Mouse (Mus musculus): Measurements from ENCODE around the gene Gpr143. TPM values are rescaled to one million over a fixed set of nuclear protein-coding genes. Genes with fewer than 3 reads are reported as not detected.

The Gpr143 gene
- 0.15 TPM in 1 of 2 replicates, not detected in the other for polyA plus RNA-seq (2016; fragmentation: Nextera tagmentation; extraction: Ambion mirVana)

- Histone ChIP-seq H3K9me3 (no peaks in the 10 kb centered on the region), H3K4me1 (no peaks in the 10 kb centered on the region), H3K4me2 (peak within 1 kb of the TSS; percentile 46), H3K27ac (no peak within 1 kb of the TSS), H3K4me3 (replicated peaks) (peak within 1 kb of the TSS; percentile 21), H3K27me3 (peaks cover 34% of the 10 kb centered on the region), H3K9ac (no peak within 1 kb of the TSS), H3K36me3 (replicated peaks) (no peaks in the 10 kb centered on the region)
- ATAC-seq (ENCODE audit: low FRiP score) = 0 out of 2 replicates have a peak, but pooled peaks have one; percentile 23
- WGBS = 23% methylated on average over 26 of the region's 26 CpGs
These were observed at the start of gene Gpr143 for GRCm38 (mm10) chrX:152781720-152782403. Gene Gpr143 (plus strand): TSS chrX:152781921.

- Histone ChIP-seq H3K27ac (no peak overlapping the region), H3K36me3 (replicated peaks) (no peaks in the 10 kb centered on the region), H3K4me1 (no peaks in the 10 kb centered on the region), H3K9ac (no peak overlapping the region), H3K4me2 (no peak overlapping the region), H3K27me3 (peaks cover 33% of the 10 kb centered on the region), H3K9me3 (no peaks in the 10 kb centered on the region), H3K4me3 (replicated peaks) (no peak overlapping the region)
- ATAC-seq (ENCODE audit: low FRiP score) = no peak
These were observed 46.4 kb upstream of the Gpr143 start for GRCm38 (mm10) chrX:152735283-152735682.

- H3K36me3 ChIP-seq (replicated peaks) = no peaks in the 10 kb centered on the region
- H3K9me3 ChIP-seq = no peaks in the 10 kb centered on the region
- H3K4me2 ChIP-seq = no peak overlapping the region
- H3K4me1 ChIP-seq = no peaks in the 10 kb centered on the region
- no peak overlapping the region for H3K9ac ChIP-seq
- peaks cover 32% of the 10 kb centered on the region for H3K27me3 ChIP-seq
- no peak overlapping the region for H3K4me3 ChIP-seq (replicated peaks)
- no peak overlapping the region for H3K27ac ChIP-seq
- 61% methylated on average over 2 of the region's 2 CpGs for WGBS
- no peak for ATAC-seq (ENCODE audit: low FRiP score)
These were observed 43.5 kb upstream of the Gpr143 start for GRCm38 (mm10) chrX:152738191-152738590.

GRCm38 (mm10) chrX:152738759-152739368, 42.9 kb upstream of the Gpr143 start:
- no peak for ATAC-seq (ENCODE audit: low FRiP score)
- Histone ChIP-seq H3K27me3 (peaks cover 33% of the 10 kb centered on the region), H3K4me2 (no peak overlapping the region), H3K36me3 (replicated peaks) (no peaks in the 10 kb centered on the region), H3K4me1 (no peaks in the 10 kb centered on the region), H3K27ac (no peak overlapping the region), H3K9ac (no peak overlapping the region), H3K4me3 (replicated peaks) (no peak overlapping the region), H3K9me3 (no peaks in the 10 kb centered on the region)
- 65% methylated on average over 4 of the region's 4 CpGs for WGBS

- Histone ChIP-seq H3K4me2 (no peak overlapping the region), H3K27ac (no peak overlapping the region), H3K9ac (no peak overlapping the region), H3K9me3 (no peaks in the 10 kb centered on the region), H3K36me3 (replicated peaks) (no peaks in the 10 kb centered on the region), H3K4me3 (replicated peaks) (no peak overlapping the region), H3K27me3 (peaks cover 36% of the 10 kb centered on the region), H3K4me1 (no peaks in the 10 kb centered on the region)
- ATAC-seq (ENCODE audit: low FRiP score) = no peak
These were observed 38.1 kb upstream of the Gpr143 start for GRCm38 (mm10) chrX:152743642-152744041.

GRCm38 (mm10) chrX:152745925-152746324, 35.8 kb upstream of the Gpr143 start:
- Histone ChIP-seq H3K4me1 (no peaks in the 10 kb centered on the region), H3K4me3 (replicated peaks) (no peak overlapping the region), H3K27ac (no peak overlapping the region), H3K9ac (no peak overlapping the region), H3K9me3 (no peaks in the 10 kb centered on the region), H3K27me3 (peaks cover 27% of the 10 kb centered on the region), H3K4me2 (no peak overlapping the region), H3K36me3 (replicated peaks) (no peaks in the 10 kb centered on the region)
- ATAC-seq (ENCODE audit: low FRiP score) = peak; percentile 57; the same call in 1 of the 2 replicates
- 48% methylated on average over 2 of the region's 2 CpGs for WGBS

GRCm38 (mm10) chrX:152755819-152756218, 25.9 kb upstream of the Gpr143 start:
- Histone ChIP-seq H3K4me1 (no peaks in the 10 kb centered on the region), H3K9me3 (no peaks in the 10 kb centered on the region), H3K27me3 (peaks cover 2% of the 10 kb centered on the region; the same call in 1 of the 2 replicates), H3K4me2 (no peak overlapping the region), H3K36me3 (replicated peaks) (no peaks in the 10 kb centered on the region), H3K9ac (no peak overlapping the region), H3K27ac (no peak overlapping the region), H3K4me3 (replicated peaks) (no peak overlapping the region)
- no peak for ATAC-seq (ENCODE audit: low FRiP score)
- WGBS = 87% methylated on average over 1 of the region's 1 CpGs

- H3K36me3 ChIP-seq (replicated peaks) = no peaks in the 10 kb centered on the region
- 88% methylated on average over 5 of the region's 5 CpGs for WGBS
- H3K9me3 ChIP-seq = no peaks in the 10 kb centered on the region
- no peak overlapping the region for H3K9ac ChIP-seq
- H3K27me3 ChIP-seq = peaks cover 2% of the 10 kb centered on the region; the same call in 1 of the 2 replicates
- H3K4me2 ChIP-seq = no peak overlapping the region
- no peak overlapping the region for H3K4me3 ChIP-seq (replicated peaks)
- no peaks in the 10 kb centered on the region for H3K4me1 ChIP-seq
- no peak for ATAC-seq (ENCODE audit: low FRiP score)
- H3K27ac ChIP-seq = no peak overlapping the region
These were observed 25.4 kb upstream of the Gpr143 start for GRCm38 (mm10) chrX:152756293-152756692.

- 47% methylated on average over 2 of the region's 2 CpGs for WGBS
- ATAC-seq (ENCODE audit: low FRiP score) = no peak
- peaks cover 5% of the 10 kb centered on the region; the same call in 1 of the 2 replicates for H3K27me3 ChIP-seq
- no peaks in the 10 kb centered on the region for H3K9me3 ChIP-seq
- H3K9ac ChIP-seq = no peak overlapping the region
- no peak overlapping the region for H3K4me2 ChIP-seq
- no peak overlapping the region for H3K4me3 ChIP-seq (replicated peaks)
- no peaks in the 10 kb centered on the region for H3K4me1 ChIP-seq
- H3K36me3 ChIP-seq (replicated peaks) = no peaks in the 10 kb centered on the region
- no peak overlapping the region for H3K27ac ChIP-seq
These were observed 19.3 kb upstream of the Gpr143 start for GRCm38 (mm10) chrX:152762437-152762836.

GRCm38 (mm10) chrX:152762855-152763254, 18.9 kb upstream of the Gpr143 start:
- no peak overlapping the region for H3K4me2 ChIP-seq
- no peak overlapping the region for H3K27ac ChIP-seq
- H3K9me3 ChIP-seq = no peaks in the 10 kb centered on the region
- no peak for ATAC-seq (ENCODE audit: low FRiP score)
- H3K4me3 ChIP-seq (replicated peaks) = no peak overlapping the region
- H3K9ac ChIP-seq = no peak overlapping the region
- no peaks in the 10 kb centered on the region for H3K4me1 ChIP-seq
- H3K27me3 ChIP-seq = peaks cover 9% of the 10 kb centered on the region; the same call in 1 of the 2 replicates
- no peaks in the 10 kb centered on the region for H3K36me3 ChIP-seq (replicated peaks)
- 65% methylated on average over 2 of the region's 2 CpGs for WGBS

GRCm38 (mm10) chrX:152764171-152764570, 17.6 kb upstream of the Gpr143 start:
- H3K27ac ChIP-seq = no peak overlapping the region
- 37% methylated on average over 2 of the region's 2 CpGs for WGBS
- ATAC-seq (ENCODE audit: low FRiP score) = no peak
- no peaks in the 10 kb centered on the region for H3K9me3 ChIP-seq
- H3K4me3 ChIP-seq (replicated peaks) = no peak overlapping the region
- no peak overlapping the region for H3K9ac ChIP-seq
- no peaks in the 10 kb centered on the region for H3K36me3 ChIP-seq (replicated peaks)
- peaks cover 17% of the 10 kb centered on the region for H3K27me3 ChIP-seq
- H3K4me1 ChIP-seq = no peaks in the 10 kb centered on the region
- H3K4me2 ChIP-seq = no peak overlapping the region

- Histone ChIP-seq H3K4me3 (replicated peaks) (peak within 1 kb of the TSS; percentile 58), H3K27me3 (peaks cover 41% of the 10 kb centered on the region), H3K27ac (0 out of 2 replicates have a peak within 1 kb of the TSS, but pooled peaks have one; percentile 25), H3K4me1 (no peaks in the 10 kb centered on the region), H3K4me2 (peak within 1 kb of the TSS; percentile 63), H3K9me3 (no peaks in the 10 kb centered on the region), H3K9ac (peak within 1 kb of the TSS; percentile 60), H3K36me3 (replicated peaks) (no peaks in the 10 kb centered on the region)
- ATAC-seq (ENCODE audit: low FRiP score) = peak; percentile 88
- 17% methylated on average over 42 of the region's 55 CpGs for WGBS
These were observed 12.7 kb upstream of the Gpr143 start, which contains the start of gene Shroom2 for GRCm38 (mm10) chrX:152768891-152769599. Gene Shroom2 (minus strand): TSS chrX:152769465.

Data from forebrain, embryonic 12.5 days (tissue).